Mouse (Mus musculus): ENCODE measurements around the gene Tff2.

- TF ChIP-seq POLR2A (IDR thresholded peaks at IDR 0.05; ENCODE audit: low read depth, low read length) (no peak), CTCF (IDR thresholded peaks at IDR 0.05; ENCODE audit: extremely low read depth, insufficient read length, insufficient replicate concordance, low read depth, low read length) (no peak)
Measured at GRCm38 (mm10) chr17:31103823-31104222, 40.3 kb downstream of the Tff2 start.
